Mouse (Mus musculus): ENCODE data around the gene Chsy1. TPM values are rescaled to one million over a fixed set of nuclear protein-coding genes. Genes with fewer than 3 reads are reported as not detected.

Chsy1 gene
- polyA plus RNA-seq, 1 experiment from 2014 or later, result 26.7 TPM

DNA sequence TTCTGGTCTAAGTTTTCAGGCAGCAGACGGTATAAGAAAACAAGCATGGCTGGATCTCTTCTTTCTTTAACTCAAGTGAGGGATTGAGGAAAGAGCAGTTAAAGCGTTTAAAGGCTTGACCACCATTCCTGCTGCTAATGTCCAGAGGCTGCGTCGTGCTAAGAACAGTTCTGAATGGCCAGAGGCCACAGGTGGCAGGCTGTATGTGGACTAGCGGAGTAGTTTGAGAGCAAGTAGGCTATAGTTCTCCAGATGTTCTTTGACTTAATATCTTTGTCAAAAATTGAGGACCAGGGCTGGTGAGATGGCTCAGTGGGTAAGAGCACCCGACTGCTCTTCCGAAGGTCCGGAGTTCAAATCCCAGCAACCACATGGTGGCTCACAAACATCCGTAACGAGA is 1.9 kb downstream of the Chsy1 start:
- Histone ChIP-seq H3K4me2 (ENCODE audit: low read depth, low read length) (peak overlapping the region; percentile 81), H3K4me1 (ENCODE audit: control insufficient read depth, insufficient read depth, low read length) (no peaks in the 10 kb centered on the region), H3K4me3 (ENCODE audit: low read depth, low read length) (peak overlapping the region; percentile 96), H3K9ac (replicated peaks; ENCODE audit: low read length) (peak overlapping the region; percentile 95), H3K27ac (replicated peaks; ENCODE audit: low read depth, low read length) (no peak overlapping the region), H3K27me3 (ENCODE audit: control insufficient read depth, insufficient read depth, low read length) (no peaks in the 10 kb centered on the region), H3K36me3 (replicated peaks; ENCODE audit: control insufficient read depth, insufficient read depth, low read depth, low read length) (no peaks in the 10 kb centered on the region; the same call in 1 of the 2 replicates), H3K9me3 (replicated peaks; ENCODE audit: control insufficient read depth, low read length) (no peaks in the 10 kb centered on the region)
- ATAC-seq (replicated peaks; ENCODE audit: insufficient number of reproducible peaks, low FRiP score, low TSS enrichment, low read depth), result no peak
- no peak for DNase-seq (ENCODE audit: low spot score)
- WGBS, result 59% methylated on average over 10 of the region's 10 CpGs

DNA sequence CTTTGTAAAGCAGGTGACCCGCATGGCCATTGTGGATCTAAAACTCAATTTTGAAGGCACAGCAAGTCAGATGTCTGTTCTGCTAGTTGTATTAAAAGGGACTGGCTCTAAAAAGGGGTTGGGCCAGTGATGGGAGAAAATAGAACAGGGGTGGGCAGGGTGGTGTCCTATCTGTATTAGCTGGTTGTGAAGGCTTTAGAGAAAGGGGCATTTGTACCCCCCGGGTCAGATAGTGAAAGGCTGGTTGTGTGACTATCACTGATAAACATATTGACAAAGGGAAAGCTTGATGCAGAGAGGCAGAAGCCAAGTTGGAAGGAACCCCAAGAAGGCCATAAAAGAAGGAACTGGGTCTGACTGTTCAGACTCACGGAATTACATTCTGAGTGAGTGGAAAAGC is 4.2 kb downstream of the Chsy1 start:
- Histone ChIP-seq H3K4me2 (ENCODE audit: low read depth, low read length) (no peak overlapping the region), H3K36me3 (replicated peaks; ENCODE audit: control insufficient read depth, insufficient read depth, low read depth, low read length) (no peaks in the 10 kb centered on the region; the same call in 1 of the 2 replicates), H3K27ac (replicated peaks; ENCODE audit: low read depth, low read length) (no peak overlapping the region), H3K9ac (replicated peaks; ENCODE audit: low read length) (no peak overlapping the region), H3K4me1 (ENCODE audit: control insufficient read depth, insufficient read depth, low read length) (no peaks in the 10 kb centered on the region), H3K9me3 (replicated peaks; ENCODE audit: control insufficient read depth, low read length) (no peaks in the 10 kb centered on the region), H3K27me3 (ENCODE audit: control insufficient read depth, insufficient read depth, low read length) (no peaks in the 10 kb centered on the region), H3K4me3 (ENCODE audit: low read depth, low read length) (no peak overlapping the region)
- no peak for ATAC-seq (replicated peaks; ENCODE audit: insufficient number of reproducible peaks, low FRiP score, low TSS enrichment, low read depth)
- WGBS, result 91% methylated on average over 3 of the region's 3 CpGs
- no peak for DNase-seq (ENCODE audit: low spot score)

DNA sequence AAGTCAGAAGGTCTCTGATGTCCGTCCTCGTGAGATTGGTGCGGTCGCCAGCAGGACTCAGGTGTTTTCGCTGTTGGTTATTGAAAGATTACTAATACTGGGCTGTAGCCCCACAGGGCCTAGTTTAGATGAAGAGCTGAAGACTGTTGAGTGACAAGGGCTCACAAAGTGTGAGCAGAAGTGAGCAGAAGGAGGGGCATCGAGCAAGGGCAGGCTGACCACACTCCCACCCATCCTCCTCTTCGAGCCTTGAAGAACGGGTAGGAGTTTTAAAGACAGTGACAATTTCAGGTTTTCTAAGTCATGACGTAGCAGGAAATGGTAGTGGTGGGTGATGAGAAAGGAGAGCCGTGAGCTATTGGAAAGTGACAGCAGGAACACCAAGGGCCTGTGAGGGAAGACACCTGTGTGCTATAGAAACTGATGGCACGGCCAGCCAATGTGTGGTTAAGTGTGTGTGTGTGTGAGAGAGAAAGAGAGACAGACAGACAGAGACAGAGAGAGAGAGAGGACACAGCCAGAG is 6.6 kb downstream of the Chsy1 start:
- Histone ChIP-seq H3K4me3 (ENCODE audit: low read depth, low read length) (no peak overlapping the region), H3K9ac (replicated peaks; ENCODE audit: low read length) (no peak overlapping the region), H3K9me3 (replicated peaks; ENCODE audit: control insufficient read depth, low read length) (no peaks in the 10 kb centered on the region), H3K27ac (replicated peaks; ENCODE audit: low read depth, low read length) (no peak overlapping the region), H3K36me3 (replicated peaks; ENCODE audit: control insufficient read depth, insufficient read depth, low read depth, low read length) (no peaks in the 10 kb centered on the region; the same call in 1 of the 2 replicates), H3K27me3 (ENCODE audit: control insufficient read depth, insufficient read depth, low read length) (no peaks in the 10 kb centered on the region), H3K4me2 (ENCODE audit: low read depth, low read length) (no peak overlapping the region), H3K4me1 (ENCODE audit: control insufficient read depth, insufficient read depth, low read length) (no peaks in the 10 kb centered on the region)
- DNase-seq (ENCODE audit: low spot score) (no peak), ATAC-seq (replicated peaks; ENCODE audit: insufficient number of reproducible peaks, low FRiP score, low TSS enrichment, low read depth) (no peak)
- 84% methylated on average over 11 of the region's 11 CpGs for WGBS

DNA sequence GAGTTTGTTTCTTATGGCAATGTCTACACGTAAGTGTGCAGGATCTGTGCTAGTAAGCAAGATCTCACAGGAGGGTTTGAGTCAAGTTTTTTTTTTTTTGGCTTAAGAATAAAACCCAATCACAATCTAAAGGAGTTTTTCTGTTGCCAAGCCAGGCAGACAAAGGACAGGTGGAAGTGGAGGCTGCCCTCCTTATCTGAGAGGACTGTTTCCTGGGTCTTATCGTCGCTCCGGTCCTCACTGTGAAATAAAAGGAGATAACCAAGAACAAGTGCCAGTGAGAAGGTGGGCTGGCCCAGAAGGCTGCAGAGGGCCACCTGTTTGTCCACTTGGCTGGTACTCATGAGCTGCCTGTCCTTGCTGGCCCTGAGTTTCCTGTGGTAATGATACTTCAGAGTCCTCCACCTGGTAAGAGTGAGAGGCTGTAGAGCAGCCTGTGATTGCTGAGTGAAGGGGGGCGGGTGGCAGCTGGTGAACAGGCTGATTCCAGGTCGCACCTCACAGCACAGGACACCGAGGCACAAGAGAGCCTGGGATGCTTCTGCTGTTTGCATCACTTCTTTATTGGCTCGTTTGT is 7.7 kb downstream of the Chsy1 start:
- H3K27me3 ChIP-seq (ENCODE audit: control insufficient read depth, insufficient read depth, low read length), result no peaks in the 10 kb centered on the region
- H3K4me3 ChIP-seq (ENCODE audit: low read depth, low read length), result no peak overlapping the region
- DNase-seq (ENCODE audit: low spot score) (no peak), ATAC-seq (replicated peaks; ENCODE audit: insufficient number of reproducible peaks, low FRiP score, low TSS enrichment, low read depth) (no peak)
- no peaks in the 10 kb centered on the region for H3K4me1 ChIP-seq (ENCODE audit: control insufficient read depth, insufficient read depth, low read length)
- no peak overlapping the region for H3K9ac ChIP-seq (replicated peaks; ENCODE audit: low read length)
- H3K36me3 ChIP-seq (replicated peaks; ENCODE audit: control insufficient read depth, insufficient read depth, low read depth, low read length), result no peaks in the 10 kb centered on the region; the same call in 1 of the 2 replicates
- H3K4me2 ChIP-seq (ENCODE audit: low read depth, low read length), result no peak overlapping the region
- H3K27ac ChIP-seq (replicated peaks; ENCODE audit: low read depth, low read length), result no peak overlapping the region
- 84% methylated on average over 8 of the region's 8 CpGs for WGBS
- no peaks in the 10 kb centered on the region for H3K9me3 ChIP-seq (replicated peaks; ENCODE audit: control insufficient read depth, low read length)

DNA sequence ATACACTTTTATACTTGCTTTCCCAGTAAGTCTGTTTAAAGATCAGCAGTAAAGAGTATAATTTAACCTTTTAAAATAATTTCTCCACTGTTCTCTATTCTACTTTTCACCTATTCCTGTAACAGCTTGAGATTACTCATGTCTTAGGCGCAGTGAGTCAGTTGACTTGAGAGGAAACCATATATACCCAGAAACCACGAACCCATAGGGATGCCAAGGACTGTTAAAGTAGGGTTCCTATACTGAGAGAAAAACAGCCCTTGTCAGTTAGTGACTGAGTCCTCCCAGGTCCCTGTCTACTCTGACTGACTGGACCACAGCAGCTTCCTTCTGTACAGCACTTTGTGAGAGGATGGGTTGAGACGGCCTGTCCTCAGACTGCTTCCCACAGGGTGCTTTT is 8.7 kb downstream of the Chsy1 start:
- no peaks in the 10 kb centered on the region for H3K4me1 ChIP-seq (ENCODE audit: control insufficient read depth, insufficient read depth, low read length)
- H3K27me3 ChIP-seq (ENCODE audit: control insufficient read depth, insufficient read depth, low read length), result no peaks in the 10 kb centered on the region
- 87% methylated on average over 3 of the region's 3 CpGs for WGBS
- no peak for ATAC-seq (replicated peaks; ENCODE audit: insufficient number of reproducible peaks, low FRiP score, low TSS enrichment, low read depth)
- H3K4me2 ChIP-seq (ENCODE audit: low read depth, low read length), result no peak overlapping the region
- no peaks in the 10 kb centered on the region for H3K36me3 ChIP-seq (replicated peaks; ENCODE audit: control insufficient read depth, insufficient read depth, low read depth, low read length)
- H3K4me3 ChIP-seq (ENCODE audit: low read depth, low read length), result no peak overlapping the region
- H3K9ac ChIP-seq (replicated peaks; ENCODE audit: low read length), result no peak overlapping the region
- H3K9me3 ChIP-seq (replicated peaks; ENCODE audit: control insufficient read depth, low read length), result no peaks in the 10 kb centered on the region
- no peak for DNase-seq (ENCODE audit: low spot score)
- H3K27ac ChIP-seq (replicated peaks; ENCODE audit: low read depth, low read length), result no peak overlapping the region

DNA sequence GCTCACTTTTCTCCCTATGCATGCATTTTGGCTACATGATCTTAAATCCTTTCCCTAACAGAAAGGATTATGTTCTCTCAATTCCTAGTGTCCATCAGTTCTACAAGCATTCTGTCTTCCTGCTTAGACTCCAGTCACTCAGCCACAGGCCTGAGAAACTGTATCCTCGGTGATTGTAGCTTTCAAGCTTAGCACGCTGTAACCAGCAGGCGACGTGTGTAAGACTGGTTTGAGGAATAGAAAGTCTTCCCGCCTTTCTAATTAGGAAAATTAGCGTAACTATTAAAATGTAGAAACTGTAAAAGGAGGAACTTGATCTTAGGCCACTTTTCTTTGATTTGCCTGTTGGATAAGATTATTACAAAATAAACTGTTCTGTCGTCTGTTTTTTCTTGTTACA is 9.5 kb downstream of the Chsy1 start:
- no peaks in the 10 kb centered on the region for H3K36me3 ChIP-seq (replicated peaks; ENCODE audit: control insufficient read depth, insufficient read depth, low read depth, low read length)
- no peaks in the 10 kb centered on the region for H3K9me3 ChIP-seq (replicated peaks; ENCODE audit: control insufficient read depth, low read length)
- ATAC-seq (replicated peaks; ENCODE audit: insufficient number of reproducible peaks, low FRiP score, low TSS enrichment, low read depth) (no peak), DNase-seq (ENCODE audit: low spot score) (no peak)
- H3K4me2 ChIP-seq (ENCODE audit: low read depth, low read length), result no peak overlapping the region
- H3K4me3 ChIP-seq (ENCODE audit: low read depth, low read length), result no peak overlapping the region
- WGBS, result 81% methylated on average over 7 of the region's 7 CpGs
- no peak overlapping the region for H3K9ac ChIP-seq (replicated peaks; ENCODE audit: low read length)
- H3K27ac ChIP-seq (replicated peaks; ENCODE audit: low read depth, low read length), result no peak overlapping the region
- no peaks in the 10 kb centered on the region for H3K4me1 ChIP-seq (ENCODE audit: control insufficient read depth, insufficient read depth, low read length)
- no peaks in the 10 kb centered on the region for H3K27me3 ChIP-seq (ENCODE audit: control insufficient read depth, insufficient read depth, low read length)

DNA sequence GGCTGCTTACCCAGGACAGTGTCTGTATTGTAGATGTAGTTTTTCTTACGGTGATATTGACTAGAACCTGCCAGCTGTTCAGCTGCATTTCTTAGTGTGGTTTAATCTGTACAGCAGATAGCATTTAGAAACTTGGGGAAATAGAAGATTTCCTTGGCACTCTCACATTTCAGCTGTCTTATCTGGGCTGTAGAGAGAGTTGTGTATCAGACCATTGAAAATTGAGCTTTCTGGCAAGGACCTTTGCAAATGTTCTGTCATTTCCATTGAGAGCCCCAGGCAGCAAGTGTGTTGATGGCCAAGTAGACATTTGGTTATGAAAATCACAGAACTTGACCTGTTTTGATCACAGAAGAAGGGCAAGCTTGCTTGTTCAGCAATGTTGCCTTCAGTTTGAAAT is 10.8 kb downstream of the Chsy1 start:
- Histone ChIP-seq H3K27ac (replicated peaks; ENCODE audit: low read depth, low read length) (no peak overlapping the region), H3K4me3 (ENCODE audit: low read depth, low read length) (no peak overlapping the region), H3K9me3 (replicated peaks; ENCODE audit: control insufficient read depth, low read length) (no peaks in the 10 kb centered on the region), H3K9ac (replicated peaks; ENCODE audit: low read length) (no peak overlapping the region), H3K27me3 (ENCODE audit: control insufficient read depth, insufficient read depth, low read length) (no peaks in the 10 kb centered on the region), H3K36me3 (replicated peaks; ENCODE audit: control insufficient read depth, insufficient read depth, low read depth, low read length) (no peaks in the 10 kb centered on the region), H3K4me1 (ENCODE audit: control insufficient read depth, insufficient read depth, low read length) (no peaks in the 10 kb centered on the region), H3K4me2 (ENCODE audit: low read depth, low read length) (no peak overlapping the region)
- WGBS, result 81% methylated on average over 1 of the region's 1 CpGs
- no peak for DNase-seq (ENCODE audit: low spot score)
- ATAC-seq (replicated peaks; ENCODE audit: insufficient number of reproducible peaks, low FRiP score, low TSS enrichment, low read depth), result no peak

DNA sequence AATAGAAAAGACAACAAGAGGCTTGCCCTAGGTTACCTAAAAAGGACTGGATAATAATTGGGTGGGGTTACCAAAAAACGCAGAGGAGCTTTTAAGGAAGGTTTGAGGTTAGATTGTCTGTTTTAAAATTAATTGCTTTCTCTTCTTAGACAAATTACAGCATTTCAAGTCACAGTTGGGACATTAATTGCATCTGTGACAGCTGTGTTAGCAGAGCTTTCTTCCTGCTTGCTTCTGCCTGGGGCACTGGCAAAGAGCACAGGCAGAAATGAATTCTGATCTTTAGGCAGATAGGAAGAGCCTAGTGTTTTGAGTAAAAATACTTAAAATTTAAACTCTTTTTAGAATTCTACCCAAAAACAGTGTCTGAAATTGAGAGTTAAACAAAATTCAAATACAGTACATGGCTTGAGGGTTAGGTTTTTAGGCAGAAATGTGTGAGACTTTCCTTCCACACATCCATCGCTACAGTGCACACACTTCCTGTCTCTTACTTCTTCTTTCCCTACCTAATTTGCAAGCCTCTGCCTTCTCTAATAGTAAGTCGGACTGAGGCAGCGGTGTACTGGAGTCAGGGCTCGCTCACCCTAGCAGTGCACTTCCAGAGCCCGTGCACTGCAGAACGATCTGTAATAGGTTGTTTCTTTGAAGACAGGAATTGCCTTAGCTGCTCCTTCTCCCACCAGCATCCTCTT is 11.5 kb downstream of the Chsy1 start:
- no peaks in the 10 kb centered on the region for H3K27me3 ChIP-seq (ENCODE audit: control insufficient read depth, insufficient read depth, low read length)
- H3K4me2 ChIP-seq (ENCODE audit: low read depth, low read length), result no peak overlapping the region
- no peak overlapping the region for H3K4me3 ChIP-seq (ENCODE audit: low read depth, low read length)
- no peaks in the 10 kb centered on the region for H3K4me1 ChIP-seq (ENCODE audit: control insufficient read depth, insufficient read depth, low read length)
- H3K27ac ChIP-seq (replicated peaks; ENCODE audit: low read depth, low read length), result no peak overlapping the region
- no peaks in the 10 kb centered on the region for H3K9me3 ChIP-seq (replicated peaks; ENCODE audit: control insufficient read depth, low read length)
- H3K9ac ChIP-seq (replicated peaks; ENCODE audit: low read length), result no peak overlapping the region
- WGBS, result 47% methylated on average over 7 of the region's 7 CpGs
- DNase-seq (ENCODE audit: low spot score), result no peak
- H3K36me3 ChIP-seq (replicated peaks; ENCODE audit: control insufficient read depth, insufficient read depth, low read depth, low read length), result peaks cover under 1% of the 10 kb centered on the region; the same call in 1 of the 2 replicates
- ATAC-seq (replicated peaks; ENCODE audit: insufficient number of reproducible peaks, low FRiP score, low TSS enrichment, low read depth), result no peak

Measured in embryonic facial prominence, embryonic 11.5 days (tissue).